Mouse (Mus musculus) hematopoietic stem cell, adult 5-6 weeks (primary cell): ENCODE data around the gene Art4. TPM values are rescaled to one million over a fixed set of nuclear protein-coding genes. Genes with fewer than 3 reads are reported as not detected.

Experiments used
- ATAC-seq, 2 experiments: fragments of 125-278 bp in 1 of 2; replicated peaks in 1 of 2; 2 replicates each; pipeline ENCODE4 v1.8.0; 2016 to 2017; ENCODE audit warnings: inconsistent platforms in 2 of 2, mild to moderate bottlenecking in 2 of 2, moderate number of reproducible peaks in 2 of 2, low read depth in 1 of 2, moderate TSS enrichment in 1 of 2; ENCODE audit not compliant: low FRiP score in 2 of 2, poor library complexity in 2 of 2, severe bottlenecking in 2 of 2, insufficient read depth in 1 of 2, low TSS enrichment in 1 of 2
- total RNA-seq: library from RNA; stranded (forward); fragments of 172-1452, 232-1000 nt; gene quantifications from 2 replicates; pipeline ENCODE4 v1.2.3, GENCODE M21; 2017

The Art4 gene
- total RNA-seq, 1 experiment from 2014 or later, result 34.5 TPM

GRCm38 (mm10) chr6:136847267-136847666 is 10.3 kb downstream of the Art4 start:
- ATAC-seq, result no peak

- no peak for ATAC-seq
Measured at GRCm38 (mm10) chr6:136845706-136846480, 11.6 kb downstream of the Art4 start.

- ATAC-seq, result no peak
Measured at GRCm38 (mm10) chr6:136844903-136845302, 12.6 kb downstream of the Art4 start.

- no peak for ATAC-seq
Measured at GRCm38 (mm10) chr6:136837323-136837722, 20.2 kb downstream of the Art4 start.

- no peak for ATAC-seq
Measured at GRCm38 (mm10) chr6:136835352-136835751, 22.2 kb downstream of the Art4 start, which contains the start of gene Smco3. Gene Smco3, minus strand, starts transcription at chr6:136835452.

- no peak for ATAC-seq
Measured at GRCm38 (mm10) chr6:136831712-136832111, 25.8 kb downstream of the Art4 start.

GRCm38 (mm10) chr6:136828681-136829080 is 28.9 kb downstream of the Art4 start:
- ATAC-seq, result no peak

- ATAC-seq, result peak; percentile 99 to 100
Measured at GRCm38 (mm10) chr6:136827881-136828561, 29.5 kb downstream of the Art4 start, which contains the start of gene Wbp11. Gene Wbp11, minus strand, starts transcription at chr6:136828233.

GRCm38 (mm10) chr6:136827516-136827880 is 30.0 kb downstream of the Art4 start, which contains the start of gene BC049715:
Gene BC049715, plus strand, starts transcription at chr6:136827626.
- 0 out of 4 replicates have a peak, but pooled peaks of 1 of the 2 experiments have one; percentile 0 for ATAC-seq

- ATAC-seq, result no peak
Measured at GRCm38 (mm10) chr6:136827116-136827515, 30.4 kb downstream of the Art4 start.

- no peak for ATAC-seq
Measured at GRCm38 (mm10) chr6:136824987-136825386, 32.5 kb downstream of the Art4 start.

GRCm38 (mm10) chr6:136821086-136821485 is 36.4 kb downstream of the Art4 start:
- no peak for ATAC-seq

- ATAC-seq, result no peak
Measured at GRCm38 (mm10) chr6:136820381-136820780, 37.2 kb downstream of the Art4 start.

GRCm38 (mm10) chr6:136817549-136817948 is 40.0 kb downstream of the Art4 start:
- no peak for ATAC-seq

- ATAC-seq, result no peak
Measured at GRCm38 (mm10) chr6:136816826-136817225, 40.7 kb downstream of the Art4 start.

- no peak for ATAC-seq
Measured at GRCm38 (mm10) chr6:136815381-136815780, 42.2 kb downstream of the Art4 start.

GRCm38 (mm10) chr6:136813117-136813516 is 44.4 kb downstream of the Art4 start:
- ATAC-seq, result no peak

GRCm38 (mm10) chr6:136811196-136811595 is 46.3 kb downstream of the Art4 start:
- no peak for ATAC-seq
